In the genomic region with DNA sequence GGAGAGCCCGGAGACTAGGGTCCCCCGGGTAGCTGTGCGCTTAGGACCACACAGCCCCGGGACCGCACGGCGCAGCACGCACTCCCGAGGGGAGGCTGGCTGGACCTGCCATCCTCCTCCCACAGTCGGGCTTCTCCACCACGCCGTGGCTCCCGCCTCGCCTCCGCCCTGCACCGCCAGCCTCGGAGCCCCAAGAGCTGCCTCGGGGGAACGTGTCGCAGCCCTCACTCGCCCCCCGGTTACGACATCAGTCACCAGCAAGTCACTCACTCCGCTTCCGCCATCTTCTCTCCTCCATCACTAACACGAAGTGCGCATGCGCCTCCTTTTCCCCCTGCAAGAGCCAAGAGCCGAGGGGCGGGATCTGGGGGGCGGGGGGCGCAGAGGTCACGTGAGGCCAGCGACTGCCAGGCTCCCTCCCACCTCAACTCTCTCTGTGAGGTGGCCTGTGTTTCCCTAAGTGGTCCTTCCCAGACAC, we compare ENCODE assay signal across 8 mouse cellular contexts. TPM values are rescaled to one million over a fixed set of nuclear protein-coding genes. Genes with fewer than 3 reads are reported as not detected.
DNase-seq lines count a peak whose midpoint lies in the region; ATAC-seq and TF ChIP-seq lines count a peak whose summit lies in the region.

TSS of gene Phc3 (minus strand) at position 312 of the 478 bp plus-strand sequence.

- H3K27me3 ChIP-seq in hindbrain, embryonic 16.5 days (replicated peaks; ENCODE audit: control insufficient read depth, insufficient read depth, low read length), result no peaks in the 10 kb centered on the region

- H3K4me3 ChIP-seq in hindbrain, embryonic 16.5 days (ENCODE audit: low read length), result peak within 1 kb of the TSS; percentile 99
- peak within 1 kb of the TSS; percentile 91 for H3K4me3 ChIP-seq in left cerebral cortex, adult 2 months

- peak within 1 kb of the TSS; percentile 75 for H3K4me2 ChIP-seq in hindbrain, embryonic 16.5 days (ENCODE audit: low read length)

- no peak for TF ChIP-seq CTCF in left cerebral cortex, adult 2 months (IDR thresholded peaks at IDR 0.05)

- peaks cover 5% of the 10 kb centered on the region for H3K4me1 ChIP-seq in hindbrain, embryonic 16.5 days (ENCODE audit: control insufficient read depth, insufficient read depth, low read depth, low read length)

- DNase-seq in T-cell, adult 2 months (ENCODE audit: low spot score), result peak; percentile 91
- DNase-seq in cerebellum, postnatal 36 days, result peak; percentile 90 to 92
- DNase-seq in gastrocnemius, adult 18-20 months (ENCODE audit: low spot score), result peak; percentile 90
- DNase-seq in left cerebral cortex, adult 2 months (ENCODE audit: extremely low spot score in 1 of 2, low spot score in 2 of 2), result peak; percentile 89 to 90
- peak; percentile 92 to 93 for DNase-seq in right cerebral cortex, adult 2 months (ENCODE audit: low spot score in 2 of 2)
- peak; percentile 93 for DNase-seq in urinary bladder, postnatal 14 days (ENCODE audit: low spot score)

- ATAC-seq in hindbrain, embryonic 16.5 days, result peak; percentile 95
- peak; percentile 89 for ATAC-seq in megakaryocyte, adult 5-6 weeks (ENCODE audit: poor library complexity, severe bottlenecking)

- under 1% methylated on average over 33 of the region's 34 CpGs for WGBS in hindbrain, embryonic 16.5 days

- no peaks in the 10 kb centered on the region for H3K9me3 ChIP-seq in hindbrain, embryonic 16.5 days (ENCODE audit: control insufficient read depth, low read length)

- intact Hi-C loops in left cerebral cortex, adult 2 months (cut with DNase I), result loop anchor here (1.0 to 5.0 kb wide), 2 partner anchors 26 to 367 kb away; partner anchors contain the start of genes Mynn and Prkci

- H3K27ac ChIP-seq in hindbrain, embryonic 16.5 days (ENCODE audit: low read depth, low read length), result peak within 1 kb of the TSS; percentile 93
- peak within 1 kb of the TSS; percentile 97 for H3K27ac ChIP-seq in left cerebral cortex, adult 2 months

- peak within 1 kb of the TSS; percentile 97 for H3K9ac ChIP-seq in hindbrain, embryonic 16.5 days (ENCODE audit: low read depth, low read length)

- peaks cover 4% of the 10 kb centered on the region for H3K36me3 ChIP-seq in hindbrain, embryonic 16.5 days (ENCODE audit: control insufficient read depth, insufficient read depth, low read length)

RNA-seq across cellular contexts. Expression of gene Phc3, which starts in this region (rescaled TPM):
- total RNA-seq in gastrocnemius, adult 18-20 months (2021), result 10 to 100 TPM; 11.8 to 12.2 TPM
- polyA plus RNA-seq in hindbrain, embryonic 16.5 days (2015; fragmentation: Nextera tagmentation; extraction: Ambion mirVana), result 7.0 TPM in 2 replicates
- 10 to 100 TPM; 40.8 to 41.3 TPM for total RNA-seq in left cerebral cortex, adult 2 months (2021)
- total RNA-seq in megakaryocyte, adult 5-6 weeks (2015), result 31.0 and 31.1 TPM in 2 replicates
- total RNA-seq in megakaryocyte, adult 5-6 weeks (2017), result 17.3 and 20.4 TPM in 2 replicates

Comparison
In these comparisons a context has a peak if more than half of its experiments do, and no peak if none do; other contexts are left out.
1. Peak in every context shown above with its lines: DNase-seq, ATAC-seq, H3K4me3 ChIP-seq and H3K27ac ChIP-seq.